Comparison of ENCODE assay signal across 8 mouse cellular contexts in genomic region chr4:32373085-32373484, GRCm38 (mm10).
DNase-seq lines count a peak whose midpoint lies in the region; ATAC-seq lines count a peak whose summit lies in the region.

No protein-coding gene starts in this region.

- no peak overlapping the region for H3K4me3 ChIP-seq in limb, embryonic 15.5 days

- ATAC-seq in frontal cortex, adult (ENCODE audit: low TSS enrichment) = peak; percentile 88
- ATAC-seq in limb, embryonic 15.5 days (ENCODE audit: insufficient number of reproducible peaks, low FRiP score, low TSS enrichment, low read depth) = no peak

- WGBS in limb, embryonic 15.5 days = 17% methylated on average over 7 of the region's 7 CpGs

- H3K4me1 ChIP-seq in limb, embryonic 15.5 days = peaks cover 55% of the 10 kb centered on the region

- DNase-seq in embryo, embryonic 10 days (ENCODE audit: low spot score) = peak; percentile 52
- no peak for DNase-seq in embryo, embryonic 9.5 days (ENCODE audit: extremely low spot score)
- DNase-seq in 416B (ENCODE audit: low read depth) = peak; percentile 64
- DNase-seq in right cerebral cortex, postnatal 4 days = peak; percentile 43
- no peak for DNase-seq in thymus, postnatal 25 days
- DNase-seq in kidney, adult 8-10 months = no peak

- H3K27me3 ChIP-seq in limb, embryonic 15.5 days = peaks cover 3% of the 10 kb centered on the region; the same call in 1 of the 2 replicates

- H3K9me3 ChIP-seq in limb, embryonic 15.5 days = no peaks in the 10 kb centered on the region

- H3K9ac ChIP-seq in limb, embryonic 15.5 days = no peak overlapping the region

- H3K27ac ChIP-seq in limb, embryonic 15.5 days = no peak overlapping the region

- H3K36me3 ChIP-seq in limb, embryonic 15.5 days = no peaks in the 10 kb centered on the region

- H3K4me2 ChIP-seq in limb, embryonic 15.5 days = peak overlapping the region; percentile 10; the same call in 1 of the 2 replicates

Comparison
In these comparisons a context has a peak if more than half of its experiments do, and no peak if none do; other contexts are left out.
1. DNase-seq: peak in embryo, embryonic 10 days (single experiment), 416B (single experiment) and right cerebral cortex, postnatal 4 days (single experiment); none in embryo, embryonic 9.5 days (single experiment), thymus, postnatal 25 days (single experiment) and kidney, adult 8-10 months (0 of 2).